Mouse (Mus musculus): ENCODE data around the gene Dact1.

GRCm38 (mm10) chr12:71332646-71333045, 23.0 kb downstream of the Dact1 start:
- TF ChIP-seq MEF2A (IDR thresholded peaks at IDR 0.05; ENCODE audit: borderline replicate concordance, low read depth, low read length) (no peak), TBP (conservative IDR thresholded peaks at IDR 0.05; ENCODE audit: low read depth, low read length) (no peak), HCFC1 (IDR thresholded peaks at IDR 0.05; ENCODE audit: low read depth, low read length) (no peak), CTCF (conservative IDR thresholded peaks at IDR 0.05 in 1 of 2, IDR thresholded peaks at IDR 0.05 in 1 of 2; ENCODE audit: low read depth in 2 of 2, low read length in 2 of 2) (no peak), RCOR1 (conservative IDR thresholded peaks at IDR 0.05; ENCODE audit: low read depth, low read length) (no peak), POLR2A (IDR thresholded peaks at IDR 0.05; ENCODE audit: low read depth, low read length) (no peak), JUND (conservative IDR thresholded peaks at IDR 0.05; ENCODE audit: low read depth, low read length) (no peak), E2F4 (IDR thresholded peaks at IDR 0.05; ENCODE audit: insufficient replicate concordance, low read depth, low read length) (no peak), MAFK (IDR thresholded peaks at IDR 0.05; ENCODE audit: insufficient replicate concordance, low read length) (no peak), JUN (IDR thresholded peaks at IDR 0.05; ENCODE audit: insufficient read depth, low read depth, low read length) (no peak), POLR2AphosphoS2 (IDR thresholded peaks at IDR 0.05; ENCODE audit: low read depth, low read length) (no peak)

All from CH12.LX (cell line).